ENCODE assay signal across 8 mouse cellular contexts in the genomic region with DNA sequence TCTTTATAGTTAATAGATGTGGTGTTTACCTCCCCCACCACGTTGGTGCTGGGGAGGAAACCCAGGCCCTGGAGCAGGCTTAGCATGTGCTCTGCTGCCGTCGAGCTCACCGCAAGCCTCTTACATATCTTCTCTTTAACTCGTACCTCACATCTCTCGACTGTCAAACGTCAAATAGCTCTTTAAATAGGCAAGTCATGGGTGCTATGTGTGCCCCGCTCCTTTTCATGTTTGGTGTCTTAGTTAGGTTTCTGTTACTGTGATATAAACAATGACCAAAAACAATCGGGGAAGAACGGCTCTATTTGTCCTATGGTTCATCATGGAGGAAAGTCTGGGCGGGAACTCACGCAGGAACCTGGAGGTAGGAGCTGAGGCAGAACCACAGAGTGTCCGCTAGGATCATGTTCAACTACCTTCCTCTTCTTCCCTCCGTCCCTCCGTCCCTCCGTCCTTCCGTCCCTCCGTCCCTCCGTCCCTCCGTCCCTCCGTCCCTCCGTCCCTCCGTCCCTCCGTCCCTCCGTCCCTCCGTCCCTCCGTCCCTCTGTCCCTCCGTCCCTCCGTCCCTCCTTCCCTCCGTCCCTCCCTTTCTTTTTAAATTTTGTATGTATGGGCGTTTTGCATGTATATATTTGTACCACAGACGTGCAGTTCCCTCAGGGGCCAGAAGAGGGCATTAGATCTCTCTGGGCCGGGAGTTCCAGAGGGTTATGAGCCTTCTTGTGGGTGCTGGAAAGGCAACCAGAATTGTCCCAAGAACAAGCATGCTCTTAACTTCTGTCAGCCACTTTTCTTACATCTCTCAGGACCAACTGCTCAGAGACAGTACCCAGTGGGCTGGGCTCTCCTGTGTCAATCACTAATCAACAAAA. TPM values are rescaled to one million over a fixed set of nuclear protein-coding genes. Genes with fewer than 3 reads are reported as not detected.
A peak's percentile ranks its signal among the peaks of the same experiment; 100 is the strongest.
DNase-seq lines count a peak whose midpoint lies in the region; ATAC-seq lines count a peak whose summit lies in the region.

No protein-coding gene starts in this region.

- H3K4me3 ChIP-seq in heart, embryonic 12.5 days: peak overlapping the region; percentile 45
- H3K4me3 ChIP-seq in kidney, embryonic 16.5 days (ENCODE audit: low read length): peak overlapping the region; percentile 41
- H3K4me3 ChIP-seq in liver, embryonic 15.5 days (replicated peaks): peak overlapping the region; percentile 39
- H3K4me3 ChIP-seq in neural tube, embryonic 12.5 days: peak overlapping the region; percentile 25

- H3K9me3 ChIP-seq in heart, embryonic 12.5 days (replicated peaks): peaks cover 8% of the 10 kb centered on the region; the same call in 1 of the 2 replicates
- no peaks in the 10 kb centered on the region for H3K9me3 ChIP-seq in kidney, embryonic 16.5 days (ENCODE audit: low read length)
- no peaks in the 10 kb centered on the region for H3K9me3 ChIP-seq in liver, embryonic 15.5 days (replicated peaks)
- H3K9me3 ChIP-seq in neural tube, embryonic 12.5 days: no peaks in the 10 kb centered on the region

- H3K36me3 ChIP-seq in heart, embryonic 12.5 days: no peaks in the 10 kb centered on the region
- H3K36me3 ChIP-seq in kidney, embryonic 16.5 days (ENCODE audit: insufficient read depth, low read length): no peaks in the 10 kb centered on the region
- H3K36me3 ChIP-seq in liver, embryonic 15.5 days (replicated peaks): no peaks in the 10 kb centered on the region
- H3K36me3 ChIP-seq in neural tube, embryonic 12.5 days: no peaks in the 10 kb centered on the region

- H3K27ac ChIP-seq in heart, embryonic 12.5 days (ENCODE audit: poor library complexity, severe bottlenecking): peak overlapping the region; percentile 84
- H3K27ac ChIP-seq in kidney, embryonic 16.5 days (ENCODE audit: low read length): peak overlapping the region; percentile 32; the same call in 1 of the 2 replicates
- no peak overlapping the region for H3K27ac ChIP-seq in liver, embryonic 15.5 days (replicated peaks)
- H3K27ac ChIP-seq in neural tube, embryonic 12.5 days: no peak overlapping the region

- H3K4me2 ChIP-seq in heart, embryonic 12.5 days: peak overlapping the region; percentile 63
- peak overlapping the region; percentile 67 for H3K4me2 ChIP-seq in kidney, embryonic 16.5 days (replicated peaks; ENCODE audit: low read depth, low read length)
- peak overlapping the region; percentile 60 for H3K4me2 ChIP-seq in liver, embryonic 15.5 days
- H3K4me2 ChIP-seq in neural tube, embryonic 12.5 days (replicated peaks): peak overlapping the region; percentile 63

- H3K27me3 ChIP-seq in heart, embryonic 12.5 days (replicated peaks): no peaks in the 10 kb centered on the region
- no peaks in the 10 kb centered on the region for H3K27me3 ChIP-seq in kidney, embryonic 16.5 days (ENCODE audit: insufficient read depth, low read length)
- peaks cover 4% of the 10 kb centered on the region; the same call in 1 of the 2 replicates for H3K27me3 ChIP-seq in liver, embryonic 15.5 days
- no peaks in the 10 kb centered on the region for H3K27me3 ChIP-seq in neural tube, embryonic 12.5 days (replicated peaks)

- no peak for ATAC-seq in heart, embryonic 12.5 days (ENCODE audit: insufficient number of reproducible peaks, low FRiP score)
- no peak; the same call in 1 of the 2 replicates for ATAC-seq in kidney, embryonic 16.5 days (ENCODE audit: low FRiP score, low TSS enrichment)
- no peak; the same call in 1 of the 2 replicates for ATAC-seq in liver, embryonic 15.5 days (ENCODE audit: insufficient read depth)
- peak; percentile 15; the same call in 1 of the 2 replicates for ATAC-seq in neural tube, embryonic 12.5 days (ENCODE audit: low FRiP score, low read depth)

- H3K9ac ChIP-seq in heart, embryonic 12.5 days: peak overlapping the region; percentile 43
- peak overlapping the region; percentile 59 for H3K9ac ChIP-seq in kidney, embryonic 16.5 days (replicated peaks; ENCODE audit: low read length)
- H3K9ac ChIP-seq in liver, embryonic 15.5 days: no peak overlapping the region
- H3K9ac ChIP-seq in neural tube, embryonic 12.5 days: no peak overlapping the region

- DNase-seq in CD4-positive helper T cell, adult 2 months (ENCODE audit: low read depth, low spot score): peak; percentile 53
- peak; percentile 58 for DNase-seq in adrenal gland, adult 2 months
- peak; percentile 64 for DNase-seq in embryo, embryonic 11.5 days (ENCODE audit: low read depth, low spot score)
- peak; percentile 67 for DNase-seq in thymus, postnatal 0 days (ENCODE audit: low spot score)

- peaks cover 26% of the 10 kb centered on the region for H3K4me1 ChIP-seq in heart, embryonic 12.5 days (replicated peaks)
- H3K4me1 ChIP-seq in kidney, embryonic 16.5 days (ENCODE audit: insufficient read depth, low read length): peaks cover 15% of the 10 kb centered on the region
- H3K4me1 ChIP-seq in liver, embryonic 15.5 days (replicated peaks): peaks cover 12% of the 10 kb centered on the region; the same call in 1 of the 2 replicates
- 0 out of 2 replicates have a peak, but pooled peaks cover 5% of the 10 kb centered on the region for H3K4me1 ChIP-seq in neural tube, embryonic 12.5 days

- 18% methylated on average over 33 of the region's 33 CpGs for WGBS in heart, embryonic 12.5 days
- WGBS in kidney, embryonic 16.5 days: 21% methylated on average over 24 of the region's 33 CpGs
- 18% methylated on average over 33 of the region's 33 CpGs for WGBS in liver, embryonic 15.5 days (ENCODE audit: insufficient replicate concordance)
- WGBS in neural tube, embryonic 12.5 days: 20% methylated on average over 33 of the region's 33 CpGs

RNA-seq across cellular contexts. Expression of a gene that starts 36.4 kb away (rescaled TPM):
- 100 to 1,000 TPM in 1 of 2 experiments, 10 to 100 TPM in 1; 77.1 to 114 TPM for total RNA-seq in adrenal gland, adult 2 months (2021)
- polyA plus RNA-seq in adrenal gland, adult 2 months (2012; rRNA removed): 11.5 and 12.5 TPM in 2 replicates
- 191 and 206 TPM in 2 replicates for polyA plus RNA-seq in heart, embryonic 12.5 days (2016; fragmentation: Nextera tagmentation; extraction: Ambion mirVana)
- polyA plus RNA-seq in kidney, embryonic 16.5 days (2015; fragmentation: Nextera tagmentation; extraction: Ambion mirVana): 164 and 176 TPM in 2 replicates
- 31.1 and 32.9 TPM in 2 replicates for polyA plus RNA-seq in liver, embryonic 15.5 days (2015; fragmentation: Nextera tagmentation; extraction: Ambion mirVana)
- 78.1 and 85.4 TPM in 2 replicates for polyA plus RNA-seq in neural tube, embryonic 12.5 days (2016; fragmentation: Nextera tagmentation; extraction: Ambion mirVana)
- polyA plus RNA-seq in thymus, postnatal 0 days (2015; fragmentation: Nextera tagmentation; extraction: Ambion mirVana): 24.0 and 27.0 TPM in 2 replicates

Comparison
In these comparisons a context has a peak if more than half of its experiments do, and no peak if none do; other contexts are left out.
1. H3K27ac ChIP-seq: peak in heart, embryonic 12.5 days (single experiment) and kidney, embryonic 16.5 days (single experiment); none in liver, embryonic 15.5 days (single experiment) and neural tube, embryonic 12.5 days (single experiment).
2. H3K9ac ChIP-seq: peak in heart, embryonic 12.5 days (single experiment) and kidney, embryonic 16.5 days (single experiment); none in liver, embryonic 15.5 days (single experiment) and neural tube, embryonic 12.5 days (single experiment).
3. Peak in every context shown above with its lines, with median percentiles within 50 percentile points of each other: DNase-seq, H3K4me2 ChIP-seq and H3K4me3 ChIP-seq.